ENCODE assay signal across 7 mouse cellular contexts in the genomic region with DNA sequence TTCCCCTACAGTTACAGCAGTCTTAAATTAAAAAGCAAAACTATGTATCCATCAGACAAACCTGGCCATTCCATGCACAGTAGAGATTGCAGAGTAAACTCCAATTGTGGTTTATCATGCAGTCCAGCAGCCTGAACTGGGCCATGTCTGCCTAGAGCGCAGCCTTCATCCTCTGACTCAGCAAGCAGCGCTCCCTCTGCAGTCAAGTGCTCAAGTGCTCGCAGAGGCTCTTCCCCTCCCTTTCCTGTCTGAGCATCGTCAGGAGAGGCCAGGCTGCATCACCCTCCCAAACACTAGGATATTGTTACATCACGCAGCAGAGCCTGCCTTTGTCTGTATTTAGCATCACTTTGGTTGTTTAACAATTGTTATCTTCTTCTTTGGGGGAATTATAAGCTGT. TPM values are rescaled to one million over a fixed set of nuclear protein-coding genes. Genes with fewer than 3 reads are reported as not detected.
DNase-seq lines count a peak whose midpoint lies in the region; ATAC-seq and TF ChIP-seq lines count a peak whose summit lies in the region.

No protein-coding gene starts in this region.

- H3K36me3 ChIP-seq in lung, embryonic 15.5 days, result no peaks in the 10 kb centered on the region
- peaks cover 17% of the 10 kb centered on the region for H3K36me3 ChIP-seq in forebrain, embryonic 10.5 days (replicated peaks)
- no peaks in the 10 kb centered on the region for H3K36me3 ChIP-seq in hindbrain, postnatal 0 days (ENCODE audit: insufficient read depth, low read length)
- no peaks in the 10 kb centered on the region for H3K36me3 ChIP-seq in midbrain, embryonic 11.5 days (ENCODE audit: control insufficient read depth, insufficient read depth, low read length)

- DNase-seq in lung, postnatal 14 days, result no peak
- peak; percentile 84 for DNase-seq in brain, embryonic 14.5 days (ENCODE audit: low read depth)
- peak; percentile 30 for DNase-seq in forebrain, embryonic 10.5 days (ENCODE audit: extremely low spot score, low spot score)
- DNase-seq in hindbrain, postnatal 0 days (ENCODE audit: low spot score), result peak; percentile 51
- no peak for DNase-seq in midbrain, embryonic 11.5 days (ENCODE audit: low spot score, missing footprints)
- DNase-seq in thymus, postnatal 4 days, result no peak

- no peak overlapping the region for H3K4me2 ChIP-seq in lung, embryonic 15.5 days
- no peak overlapping the region for H3K4me2 ChIP-seq in hindbrain, postnatal 0 days (ENCODE audit: low read depth, low read length)
- no peak overlapping the region for H3K4me2 ChIP-seq in midbrain, embryonic 11.5 days

- peak; percentile 71 for ATAC-seq in lung, embryonic 15.5 days (ENCODE audit: borderline replicate concordance, extremely low read depth, low FRiP score, low TSS enrichment)
- peak; percentile 76 for ATAC-seq in hindbrain, postnatal 0 days
- peak; percentile 75 for ATAC-seq in midbrain, embryonic 11.5 days (ENCODE audit: low FRiP score)

- no peak for TF ChIP-seq CTCF in brain, embryonic 14.5 days (IDR thresholded peaks at IDR 0.05; ENCODE audit: borderline replicate concordance, extremely low read depth, insufficient read depth, insufficient read length)
- no peak; the same call in 1 of the 2 replicates for TF ChIP-seq CTCF in hindbrain, postnatal 0 days (IDR thresholded peaks at IDR 0.05; ENCODE audit: low read depth)

- no peaks in the 10 kb centered on the region for H3K9me3 ChIP-seq in lung, embryonic 15.5 days
- no peaks in the 10 kb centered on the region for H3K9me3 ChIP-seq in forebrain, embryonic 10.5 days
- H3K9me3 ChIP-seq in hindbrain, postnatal 0 days (ENCODE audit: low read length), result no peaks in the 10 kb centered on the region
- no peaks in the 10 kb centered on the region for H3K9me3 ChIP-seq in midbrain, embryonic 11.5 days (ENCODE audit: control insufficient read depth, low read length)

- no peak for TF ChIP-seq POLR2A in brain, embryonic 14.5 days (IDR thresholded peaks at IDR 0.05; ENCODE audit: borderline replicate concordance, extremely low read depth, insufficient read depth, insufficient read length, poor library complexity, severe bottlenecking)

- peaks cover 40% of the 10 kb centered on the region for H3K4me1 ChIP-seq in lung, embryonic 15.5 days
- peaks cover 52% of the 10 kb centered on the region for H3K4me1 ChIP-seq in forebrain, embryonic 10.5 days
- H3K4me1 ChIP-seq in hindbrain, postnatal 0 days (ENCODE audit: insufficient read depth, low read length), result peaks cover 12% of the 10 kb centered on the region
- H3K4me1 ChIP-seq in midbrain, embryonic 11.5 days (ENCODE audit: control insufficient read depth, insufficient read depth, low read length), result peaks cover 27% of the 10 kb centered on the region

- no peak overlapping the region for H3K4me3 ChIP-seq in lung, embryonic 15.5 days
- H3K4me3 ChIP-seq in forebrain, embryonic 10.5 days, result no peak overlapping the region
- no peak overlapping the region for H3K4me3 ChIP-seq in hindbrain, postnatal 0 days (ENCODE audit: low read length)
- no peak overlapping the region for H3K4me3 ChIP-seq in midbrain, embryonic 11.5 days (ENCODE audit: low read depth, low read length)

- no peak overlapping the region; the same call in 1 of the 2 replicates for H3K27ac ChIP-seq in lung, embryonic 15.5 days
- peak overlapping the region; percentile 68 for H3K27ac ChIP-seq in forebrain, embryonic 10.5 days
- 0 out of 2 replicates have a peak overlapping the region, but pooled peaks have one; percentile 1 for H3K27ac ChIP-seq in hindbrain, postnatal 0 days
- no peak overlapping the region; the same call in 1 of the 2 replicates for H3K27ac ChIP-seq in midbrain, embryonic 11.5 days (ENCODE audit: low read depth, low read length)

- H3K27me3 ChIP-seq in lung, embryonic 15.5 days, result no peaks in the 10 kb centered on the region
- H3K27me3 ChIP-seq in forebrain, embryonic 10.5 days (ENCODE audit: poor library complexity, severe bottlenecking), result no peaks in the 10 kb centered on the region
- no peaks in the 10 kb centered on the region for H3K27me3 ChIP-seq in hindbrain, postnatal 0 days (ENCODE audit: insufficient read depth, low read length)
- H3K27me3 ChIP-seq in midbrain, embryonic 11.5 days (ENCODE audit: control insufficient read depth, insufficient read depth, low read length), result no peaks in the 10 kb centered on the region

- H3K9ac ChIP-seq in lung, embryonic 15.5 days, result no peak overlapping the region
- H3K9ac ChIP-seq in hindbrain, postnatal 0 days (replicated peaks; ENCODE audit: low read length), result no peak overlapping the region
- H3K9ac ChIP-seq in midbrain, embryonic 11.5 days (ENCODE audit: low read length), result no peak overlapping the region

- 7% methylated on average over 5 of the region's 5 CpGs for WGBS in lung, embryonic 15.5 days
- WGBS in forebrain, embryonic 10.5 days, result 8% methylated on average over 5 of the region's 5 CpGs
- WGBS in hindbrain, postnatal 0 days, result 7% methylated on average over 5 of the region's 5 CpGs
- 11% methylated on average over 5 of the region's 5 CpGs for WGBS in midbrain, embryonic 11.5 days

RNA-seq across cellular contexts. Expression of gene Arhgap21, which starts 25.5 kb away (rescaled TPM):
- 11.8 and 13.7 TPM in 2 replicates for polyA plus RNA-seq in lung, embryonic 15.5 days (2015; fragmentation: Nextera tagmentation; extraction: Ambion mirVana)
- polyA plus RNA-seq in brain, embryonic 14.5 days (2012; rRNA removed), result 62.6 and 107 TPM in 2 replicates
- polyA plus RNA-seq in forebrain, embryonic 10.5 days (2016; fragmentation: Nextera tagmentation; extraction: Ambion mirVana), result 24.3 and 27.9 TPM in 2 replicates
- 65.8 and 76.4 TPM in 2 replicates for total RNA-seq in hindbrain, postnatal 0 days (2014; rRNA removed)
- polyA plus RNA-seq in hindbrain, postnatal 0 days (2015; fragmentation: Nextera tagmentation; extraction: Ambion mirVana), result 26.6 and 27.7 TPM in 2 replicates
- 56.9 and 57.4 TPM in 2 replicates for polyA plus RNA-seq in midbrain, embryonic 11.5 days (2014; fragmentation: Nextera tagmentation; extraction: Ambion mirVana)

Comparison
In these comparisons a context has a peak if more than half of its experiments do, and no peak if none do; other contexts are left out.
1. H3K27ac ChIP-seq: peak in forebrain, embryonic 10.5 days (single experiment) and hindbrain, postnatal 0 days (single experiment); none in lung, embryonic 15.5 days (single experiment) and midbrain, embryonic 11.5 days (single experiment).
2. DNase-seq: peak in brain, embryonic 14.5 days (single experiment), forebrain, embryonic 10.5 days (single experiment) and hindbrain, postnatal 0 days (single experiment); none in lung, postnatal 14 days (single experiment), midbrain, embryonic 11.5 days (single experiment) and thymus, postnatal 4 days (single experiment).
3. Peak in every context shown above with its lines, with median percentiles within 50 percentile points of each other: ATAC-seq.